Mouse (Mus musculus) spleen, postnatal 10 days (tissue): ENCODE results near the gene Chit1.

Experiments
- DNase-seq, 2 experiments: peaks; one replicate each; pipeline ENCODE4 v3.0.0; 2021 to 2022; ENCODE audit warnings: low spot score in 2 of 2

Chit1 gene

GRCm38 (mm10) chr1:134098726-134099515 lies 12.1 kb upstream of the Chit1 start:
- peak; percentile 77 for DNase-seq

- DNase-seq, result peak in 1 of 2 experiments; percentile 84
Observed at GRCm38 (mm10) chr1:134099516-134100235, 11.4 kb upstream of the Chit1 start.

GRCm38 (mm10) chr1:134100401-134100800 lies 10.6 kb upstream of the Chit1 start:
- DNase-seq, result peak in 1 of 2 experiments; percentile 11

GRCm38 (mm10) chr1:134100928-134101327 lies 10.1 kb upstream of the Chit1 start:
- DNase-seq, result peak in 1 of 2 experiments; percentile 10

GRCm38 (mm10) chr1:134101593-134101992 lies 9.4 kb upstream of the Chit1 start:
- DNase-seq, result peak in 1 of 2 experiments; percentile 8

GRCm38 (mm10) chr1:134103861-134104260 lies 7.2 kb upstream of the Chit1 start:
- DNase-seq, result peak in 1 of 2 experiments; percentile 16

GRCm38 (mm10) chr1:134105043-134105763 lies 5.8 kb upstream of the Chit1 start:
- DNase-seq, result peak; percentile 14 to 20

- peak; percentile 9 to 19 for DNase-seq
Observed at GRCm38 (mm10) chr1:134105764-134106430, 5.1 kb upstream of the Chit1 start.

- peak; percentile 63 to 71 for DNase-seq
Observed at GRCm38 (mm10) chr1:134106719-134107118, 4.3 kb upstream of the Chit1 start.

GRCm38 (mm10) chr1:134107777-134108176 lies 3.3 kb upstream of the Chit1 start:
- peak in 1 of 2 experiments; percentile 12 for DNase-seq

- DNase-seq, result no peak
Observed at GRCm38 (mm10) chr1:134110015-134110414, 1.0 kb upstream of the Chit1 start.

GRCm38 (mm10) chr1:134110449-134110848 lies 593 bp upstream of the Chit1 start:
- DNase-seq, result no peak

- DNase-seq, result no peak
Observed at GRCm38 (mm10) chr1:134113560-134113959, 2.5 kb downstream of the Chit1 start.

- no peak for DNase-seq
Observed at GRCm38 (mm10) chr1:134114018-134114417, 3.0 kb downstream of the Chit1 start.

- no peak for DNase-seq
Observed at GRCm38 (mm10) chr1:134114730-134115129, 3.7 kb downstream of the Chit1 start.

- DNase-seq, result no peak
Observed at GRCm38 (mm10) chr1:134115424-134115823, 4.4 kb downstream of the Chit1 start.

GRCm38 (mm10) chr1:134117110-134117509 lies 6.1 kb downstream of the Chit1 start:
- no peak for DNase-seq

GRCm38 (mm10) chr1:134120179-134120578 lies 9.1 kb downstream of the Chit1 start:
- peak; percentile 79 to 89 for DNase-seq

- peak; percentile 28 to 69 for DNase-seq
Observed at GRCm38 (mm10) chr1:134122195-134122594, 11.2 kb downstream of the Chit1 start.

GRCm38 (mm10) chr1:134133316-134133715 lies 22.3 kb downstream of the Chit1 start:
- no peak for DNase-seq

- no peak for DNase-seq
Observed at GRCm38 (mm10) chr1:134136351-134136750, 25.3 kb downstream of the Chit1 start.

- DNase-seq, result no peak
Observed at GRCm38 (mm10) chr1:134138424-134138823, 27.4 kb downstream of the Chit1 start.
